Mouse (Mus musculus) CH12.LX (cell line): ENCODE results near the gene Hoxa11. TPM values are rescaled to one million over a fixed set of nuclear protein-coding genes. Genes with fewer than 3 reads are reported as not detected.

Experiments
- DNase-seq: peaks from one replicate; pipeline ENCODE4 v3.0.0-alpha.2; 2013; ENCODE audit errors: extremely low read depth
- H3K27ac ChIP-seq: 2 replicates; pipeline ENCODE4 v1.5.1; 2012; ENCODE audit warnings: low read depth, mild to moderate bottlenecking, control low read depth, moderate library complexity; ENCODE audit not compliant: insufficient read depth
- H3K27me3 ChIP-seq: replicated peaks from 2 replicates; pipeline ENCODE3; 2012; ENCODE audit warnings: inconsistent platforms
- H3K36me3 ChIP-seq, 2 experiments: replicated peaks in 1 of 2; 2 replicates each; pipeline versions ENCODE3 to v1.6.1; 2012; ENCODE audit warnings: inconsistent platforms in 1 of 2, low read length in 1 of 2, mild to moderate bottlenecking in 1 of 2, mixed read lengths in 1 of 2, moderate library complexity in 1 of 2; ENCODE audit not compliant: control insufficient read depth in 1 of 2, insufficient read depth in 1 of 2
- H3K4me1 ChIP-seq, 2 experiments: 2 replicates each; pipeline ENCODE4 v1.6.1; 2012; ENCODE audit warnings: inconsistent platforms in 1 of 2, moderate library complexity in 1 of 2; ENCODE audit not compliant: insufficient read depth in 2 of 2, control insufficient read depth in 1 of 2
- H3K4me2 ChIP-seq: 2 replicates; pipeline ENCODE4 v1.6.1; 2012; ENCODE audit warnings: low read depth, mild to moderate bottlenecking, control low read depth; ENCODE audit not compliant: poor library complexity, insufficient read depth, severe bottlenecking
- H3K4me3 ChIP-seq, 3 experiments: fragments of 150-350 bp in 1 of 3; sonication (generic) in 1 of 3; replicated peaks in 1 of 3; 2 replicates each; pipeline versions ENCODE3 to v1.5.1; 2011 to 2012; ENCODE audit warnings: low read depth in 2 of 3, low read length in 2 of 3, mild to moderate bottlenecking in 2 of 3, moderate library complexity in 2 of 3, control low read depth in 1 of 3, improper control_type of control experiment in 1 of 3, inconsistent platforms in 1 of 3, mixed read lengths in 1 of 3; ENCODE audit not compliant: poor library complexity in 1 of 3
- H3K79me2 ChIP-seq: replicated peaks from 2 replicates; pipeline ENCODE4 v1.6.1; 2012; ENCODE audit warnings: mild to moderate bottlenecking, moderate library complexity; ENCODE audit not compliant: control insufficient read depth, poor library complexity, insufficient read depth, severe bottlenecking; ENCODE audit errors: extremely low read depth
- H3K9ac ChIP-seq: 2 replicates; pipeline ENCODE4 v1.6.1; 2012; ENCODE audit warnings: low read depth, mild to moderate bottlenecking, control low read depth, moderate library complexity; ENCODE audit not compliant: insufficient read depth
- H3K9me3 ChIP-seq: replicated peaks from 2 replicates; pipeline ENCODE3; 2012; ENCODE audit warnings: low read length, inconsistent platforms, mixed read lengths
- BHLHE40 ChIP-seq: IDR thresholded peaks from 2 replicates; pipeline ENCODE4 v1.6.1; 2011; ENCODE audit warnings: mild to moderate bottlenecking, low read depth, low read length, improper control_type of control experiment
- EP300 ChIP-seq: IDR thresholded peaks from 2 replicates; pipeline ENCODE4 v1.6.1; 2011; ENCODE audit warnings: low read length, improper control_type of control experiment
- ETS1 ChIP-seq: conservative IDR thresholded peaks from 2 replicates; pipeline ENCODE4 v1.6.1; 2012; ENCODE audit warnings: low read depth, mild to moderate bottlenecking, inconsistent platforms, low read length, improper control_type of control experiment, moderate library complexity
- IRF4 ChIP-seq: IDR thresholded peaks from 2 replicates; pipeline ENCODE4 v1.6.1; 2014; ENCODE audit warnings: low read depth, mild to moderate bottlenecking, inconsistent platforms, low read length, improper control_type of control experiment
- JUN ChIP-seq: IDR thresholded peaks from 2 replicates; pipeline ENCODE4 v1.6.1; 2011; ENCODE audit warnings: low read depth, mild to moderate bottlenecking, low read length, improper control_type of control experiment, moderate library complexity; ENCODE audit not compliant: insufficient read depth
- JUND ChIP-seq: conservative IDR thresholded peaks from 2 replicates; pipeline ENCODE4 v1.6.1; 2011; ENCODE audit warnings: low read depth, low read length, improper control_type of control experiment
- MAFK ChIP-seq: IDR thresholded peaks from 2 replicates; pipeline ENCODE4 v1.6.1; 2011; ENCODE audit warnings: low read length, improper control_type of control experiment; ENCODE audit not compliant: insufficient replicate concordance
- MAX ChIP-seq: IDR thresholded peaks from 2 replicates; pipeline ENCODE4 v1.6.1; 2011; ENCODE audit warnings: low read length, improper control_type of control experiment
- MAZ ChIP-seq: IDR thresholded peaks from 2 replicates; pipeline ENCODE4 v1.6.1; 2012; ENCODE audit warnings: low read depth, mild to moderate bottlenecking, inconsistent platforms, low read length, improper control_type of control experiment, moderate library complexity
- MEF2A ChIP-seq: IDR thresholded peaks from 2 replicates; pipeline ENCODE4 v1.6.1; 2014; ENCODE audit warnings: low read depth, mild to moderate bottlenecking, inconsistent platforms, low read length, improper control_type of control experiment, borderline replicate concordance
- MYC ChIP-seq: IDR thresholded peaks from 2 replicates; pipeline ENCODE4 v1.6.1; 2011; ENCODE audit warnings: low read depth, mild to moderate bottlenecking, improper control_type of control experiment, low read length
- NELFE ChIP-seq: IDR thresholded peaks from 2 replicates; pipeline ENCODE4 v1.6.1; 2011; ENCODE audit warnings: low read depth, low read length, improper control_type of control experiment
- NRF1 ChIP-seq: IDR thresholded peaks from 2 replicates; pipeline ENCODE4 v1.6.1; 2014; ENCODE audit warnings: low read depth, mild to moderate bottlenecking, inconsistent platforms, low read length, improper control_type of control experiment, moderate library complexity
- PAX5 ChIP-seq: IDR thresholded peaks from 2 replicates; pipeline ENCODE4 v1.6.1; 2012; ENCODE audit warnings: low read length, inconsistent platforms, mixed read lengths
- POLR2AphosphoS2 ChIP-seq: IDR thresholded peaks from 2 replicates; pipeline ENCODE4 v1.6.1; 2011; ENCODE audit warnings: low read depth, low read length, improper control_type of control experiment
- RCOR1 ChIP-seq: conservative IDR thresholded peaks from 2 replicates; pipeline ENCODE4 v1.6.1; 2012; ENCODE audit warnings: low read depth, mild to moderate bottlenecking, inconsistent platforms, low read length, improper control_type of control experiment
- SIN3A ChIP-seq: IDR thresholded peaks from 2 replicates; pipeline ENCODE4 v1.6.1; 2012; ENCODE audit warnings: low read length, improper control_type of control experiment, inconsistent platforms
- TBP ChIP-seq: conservative IDR thresholded peaks from 2 replicates; pipeline ENCODE4 v1.6.1; 2011; ENCODE audit warnings: low read depth, low read length, improper control_type of control experiment
- TCF12 ChIP-seq: IDR thresholded peaks from 2 replicates; pipeline ENCODE4 v1.6.1; 2014; ENCODE audit warnings: low read depth, mild to moderate bottlenecking, inconsistent platforms, low read length, improper control_type of control experiment
- UBTF ChIP-seq: IDR thresholded peaks from 2 replicates; pipeline ENCODE4 v1.6.1; 2012; ENCODE audit warnings: low read depth, mild to moderate bottlenecking, inconsistent platforms, low read length, improper control_type of control experiment, moderate library complexity
- USF1 ChIP-seq: IDR thresholded peaks from 2 replicates; pipeline ENCODE4 v1.6.1; 2014; ENCODE audit warnings: low read depth, mild to moderate bottlenecking, inconsistent platforms, low read length, improper control_type of control experiment
- ZC3H11A ChIP-seq: IDR thresholded peaks from 2 replicates; pipeline ENCODE4 v1.6.1; 2012; ENCODE audit warnings: low read depth, mild to moderate bottlenecking, inconsistent platforms, low read length, improper control_type of control experiment
- ZKSCAN1 ChIP-seq: IDR thresholded peaks from 2 replicates; pipeline ENCODE4 v1.6.1; 2012; ENCODE audit warnings: low read depth, inconsistent platforms, low read length, improper control_type of control experiment, borderline replicate concordance
- ZMIZ1 ChIP-seq: IDR thresholded peaks from 2 replicates; pipeline ENCODE4 v1.6.1; 2012; ENCODE audit warnings: low read depth, mild to moderate bottlenecking, inconsistent platforms, low read length, improper control_type of control experiment
- dilution Hi-C: fragments of 300-500 bp; cut with MboI; formaldehyde crosslinking; loops from 2 replicates; pipeline ENCODE4 v1.14.3; 2020; ENCODE audit warnings: low sequenced_read_pairs; ENCODE audit not compliant: extremely low pct_unique_long_range_greater_than_20kb, extremely low pct_ligation_motif_present
- in situ Hi-C: fragments of 300-500 bp; cut with MboI; formaldehyde crosslinking; loops from 3 replicates; pipeline ENCODE4 v1.14.3; 2019; ENCODE audit warnings: low sequenced_read_pairs, low pct_ligation_motif_present, low pct_unique_long_range_greater_than_20kb, mixed read lengths
- polyA plus RNA-seq: library from polyadenylated mRNA; unstranded; fragments of >175 nt; gene quantifications from 2 replicates; pipeline ENCODE4 v1.2.1, GENCODE M21; 2012; ENCODE audit warnings: low read depth; ENCODE audit not compliant: insufficient read length
- total RNA-seq, 2 experiments: library from RNA; depleted of rRNA; stranded (reverse); fragments of 300-350 nt in 1 of 2; fragments of >200 nt in 1 of 2; gene quantifications; 2 replicates each; pipeline ENCODE4 v1.2.3; 2012 to 2014

Gene Hoxa11
- total and polyA plus RNA-seq, 3 experiments: not detected

GRCm38 (mm10) chr6:52252775-52253376 is 7.3 kb upstream of the Hoxa11 start:
- no peak overlapping the region for H3K4me3 ChIP-seq
- no peaks in the 10 kb centered on the region for H3K79me2 ChIP-seq
- no peak for TF ChIP-seq ZKSCAN1
- no peak for TF ChIP-seq MAZ
- no peak for TF ChIP-seq BHLHE40
- no peak for TF ChIP-seq MAX
- TF ChIP-seq TBP: no peak
- no peak for TF ChIP-seq RCOR1
- no peak for TF ChIP-seq ZMIZ1
- TF ChIP-seq POLR2AphosphoS2: no peak
- TF ChIP-seq NRF1: no peak
- no peak for TF ChIP-seq USF1
- no peak for TF ChIP-seq JUND
- no peak for TF ChIP-seq JUN
- dilution Hi-C loops: no loop called here
- H3K9me3 ChIP-seq: peaks cover 21% of the 10 kb centered on the region
- H3K4me2 ChIP-seq: no peak overlapping the region
- no peak overlapping the region for H3K9ac ChIP-seq
- in situ Hi-C loops: loop anchor here (25.0 kb wide), 1 partner anchor 659 kb away; no protein-coding TSS in a partner anchor
- H3K4me1 ChIP-seq: no peaks in the 10 kb centered on the region
- no peaks in the 10 kb centered on the region for H3K27me3 ChIP-seq
- no peak for DNase-seq
- no peaks in the 10 kb centered on the region for H3K36me3 ChIP-seq
- H3K27ac ChIP-seq: no peak overlapping the region

- Histone ChIP-seq H3K4me3 (no peak overlapping the region), H3K36me3 (no peaks in the 10 kb centered on the region), H3K27ac (no peak overlapping the region), H3K9me3 (peaks cover 21% of the 10 kb centered on the region), H3K27me3 (no peaks in the 10 kb centered on the region), H3K9ac (no peak overlapping the region), H3K79me2 (no peaks in the 10 kb centered on the region), H3K4me1 (no peaks in the 10 kb centered on the region), H3K4me2 (no peak overlapping the region)
- no peak for TF ChIP-seq SIN3A
- no peak for TF ChIP-seq MAFK
- no peak for TF ChIP-seq ETS1
- no peak for TF ChIP-seq TCF12
- no peak for TF ChIP-seq NELFE
- TF ChIP-seq PAX5: no peak
- TF ChIP-seq UBTF: no peak
- TF ChIP-seq MAX: no peak
- TF ChIP-seq TBP: no peak
- TF ChIP-seq IRF4: no peak
- TF ChIP-seq ZC3H11A: no peak
- TF ChIP-seq MEF2A: no peak
- TF ChIP-seq ZKSCAN1: no peak
- no peak for TF ChIP-seq JUND
- no peak for TF ChIP-seq EP300
- TF ChIP-seq RCOR1: no peak
- no peak for TF ChIP-seq USF1
- TF ChIP-seq MYC: no peak
- dilution Hi-C loops (no loop called here), in situ Hi-C loops (loop anchor here (25.0 kb wide), 1 partner anchor 660 kb away; no protein-coding TSS in a partner anchor)
- DNase-seq: no peak
Measured at GRCm38 (mm10) chr6:52252016-52252774, 6.6 kb upstream of the Hoxa11 start.
